ENCODE assay signal across 8 mouse cellular contexts in genomic region chr4:98109064-98109463, GRCm38 (mm10).
DNase-seq lines count a peak whose midpoint lies in the region; ATAC-seq and TF ChIP-seq lines count a peak whose summit lies in the region.

No protein-coding gene starts in this region.

- peaks cover 53% of the 10 kb centered on the region for H3K4me1 ChIP-seq in hindbrain, embryonic 13.5 days (replicated peaks)
- peaks cover 27% of the 10 kb centered on the region for H3K4me1 ChIP-seq in stomach, embryonic 15.5 days

- TF ChIP-seq CTCF in gastrocnemius, adult 2 months (IDR thresholded peaks at IDR 0.05) = peak; percentile 80

- peak; percentile 23 to 26 for DNase-seq in left cerebral cortex, adult 18-20 months (ENCODE audit: low spot score in 2 of 2)
- DNase-seq in left cerebral cortex, postnatal 36 days (ENCODE audit: low spot score in 2 of 2) = no peak
- DNase-seq in cerebellum, postnatal 10 days = peak; percentile 78 to 81
- DNase-seq in gastrocnemius, adult 2 months = peak; percentile 85
- peak; percentile 60 to 71 for DNase-seq in layer of hippocampus, postnatal 10 days (ENCODE audit: low spot score in 2 of 2)

- ATAC-seq in hindbrain, embryonic 13.5 days (ENCODE audit: low FRiP score) = peak; percentile 67
- peak; percentile 43 for ATAC-seq in megakaryocyte, adult 5-6 weeks (ENCODE audit: poor library complexity, severe bottlenecking)
- ATAC-seq in stomach, embryonic 15.5 days (ENCODE audit: insufficient read depth, low FRiP score, low read depth) = no peak; the same call in 1 of the 2 replicates

- no peaks in the 10 kb centered on the region for H3K9me3 ChIP-seq in hindbrain, embryonic 13.5 days
- H3K9me3 ChIP-seq in stomach, embryonic 15.5 days = no peaks in the 10 kb centered on the region

- H3K9ac ChIP-seq in hindbrain, embryonic 13.5 days = no peak overlapping the region
- H3K9ac ChIP-seq in stomach, embryonic 15.5 days = no peak overlapping the region

- intact Hi-C loops in left cerebral cortex, postnatal 36 days (cut with DNase I) = loop anchor here (5.0 to 10.0 kb wide), 2 partner anchors 213 to 354 kb away; no protein-coding TSS in a partner anchor
- intact Hi-C loops in gastrocnemius, adult 2 months (cut with DNase I) = loop anchor here (1.0 to 10.0 kb wide), 5 partner anchors 104 to 358 kb away; partner anchors contain the start of gene E130114P18Rik

- H3K27ac ChIP-seq in gastrocnemius, adult 2 months = peak overlapping the region; percentile 85
- peak overlapping the region; percentile 89 for H3K27ac ChIP-seq in hindbrain, embryonic 13.5 days
- H3K27ac ChIP-seq in stomach, embryonic 15.5 days = peak overlapping the region; percentile 82

- H3K36me3 ChIP-seq in hindbrain, embryonic 13.5 days = no peaks in the 10 kb centered on the region
- no peaks in the 10 kb centered on the region for H3K36me3 ChIP-seq in stomach, embryonic 15.5 days

- 10% methylated on average over 7 of the region's 7 CpGs for WGBS in hindbrain, embryonic 13.5 days
- WGBS in stomach, embryonic 15.5 days = 14% methylated on average over 7 of the region's 7 CpGs

- no peak overlapping the region for H3K4me3 ChIP-seq in gastrocnemius, adult 2 months
- no peak overlapping the region for H3K4me3 ChIP-seq in hindbrain, embryonic 13.5 days
- no peak overlapping the region for H3K4me3 ChIP-seq in stomach, embryonic 15.5 days (replicated peaks)

- H3K27me3 ChIP-seq in hindbrain, embryonic 13.5 days = 0 out of 2 replicates have a peak, but pooled peaks cover 1% of the 10 kb centered on the region
- H3K27me3 ChIP-seq in stomach, embryonic 15.5 days (replicated peaks) = no peaks in the 10 kb centered on the region

- peak overlapping the region; percentile 9; the same call in 1 of the 2 replicates for H3K4me2 ChIP-seq in hindbrain, embryonic 13.5 days
- H3K4me2 ChIP-seq in stomach, embryonic 15.5 days = peak overlapping the region; percentile 10; the same call in 1 of the 2 replicates

Comparison
In these comparisons a context has a peak if more than half of its experiments do, and no peak if none do; other contexts are left out.
1. DNase-seq: peak in left cerebral cortex, adult 18-20 months (2 of 2), cerebellum, postnatal 10 days (2 of 2), gastrocnemius, adult 2 months (single experiment) and layer of hippocampus, postnatal 10 days (2 of 2); none in left cerebral cortex, postnatal 36 days (0 of 2).
2. Peak in every context shown above with its lines, with median percentiles within 50 percentile points of each other: H3K27ac ChIP-seq.